Mouse (Mus musculus) left cerebral cortex, adult 6 months (tissue): Measurements from ENCODE around the gene Gm17604. TPM values are rescaled to one million over a fixed set of nuclear protein-coding genes. Genes with fewer than 3 reads are reported as not detected.

ENCODE experiments used
- long read RNA-seq, 2 experiments: library from polyadenylated mRNA; unstranded; transcript quantifications; one replicate each; pipeline ENCODE4 v2.0.0; 2019 to 2020
- polyA plus RNA-seq: library from polyadenylated mRNA; unstranded; fragments of <200 nt; fragmentation: Nextera tagmentation; gene quantifications from 2 replicates; pipeline ENCODE4 v1.2.3, GENCODE M21; 2021

Gm17604 gene
- polyA plus RNA-seq, result not detected in 2 replicates
- long read RNA-seq, experiment 1, result 0 reads
- long read RNA-seq, experiment 2, result 0 reads

DNA sequence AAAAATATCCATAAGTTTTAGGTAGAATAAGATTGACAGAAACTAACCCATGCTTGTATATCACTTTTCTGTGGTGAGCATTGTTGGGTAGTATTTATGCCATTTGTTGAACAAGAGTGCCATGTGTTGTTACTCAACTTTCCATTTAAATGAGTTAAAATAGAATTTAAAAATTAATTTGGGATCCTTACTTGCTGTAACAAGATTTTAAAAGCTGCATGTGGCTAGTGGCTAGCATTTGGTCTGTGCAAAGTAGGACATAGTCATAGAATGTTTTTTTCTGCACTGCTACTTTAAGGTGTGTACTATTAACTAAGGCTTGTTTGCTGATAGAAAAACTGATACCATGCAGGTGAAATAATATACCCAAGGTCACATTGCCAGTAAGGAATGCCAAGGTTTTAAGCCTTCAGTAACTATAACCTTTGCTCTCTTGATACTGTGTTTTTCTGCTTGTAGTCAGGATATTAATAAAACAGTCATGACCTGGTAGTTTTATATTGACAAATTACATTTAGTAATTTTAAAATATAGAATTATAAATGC is at the start of gene Gm17604:
TSS of gene Gm17604 (minus strand) at position 51 of the 546 bp plus-strand sequence.

DNA sequence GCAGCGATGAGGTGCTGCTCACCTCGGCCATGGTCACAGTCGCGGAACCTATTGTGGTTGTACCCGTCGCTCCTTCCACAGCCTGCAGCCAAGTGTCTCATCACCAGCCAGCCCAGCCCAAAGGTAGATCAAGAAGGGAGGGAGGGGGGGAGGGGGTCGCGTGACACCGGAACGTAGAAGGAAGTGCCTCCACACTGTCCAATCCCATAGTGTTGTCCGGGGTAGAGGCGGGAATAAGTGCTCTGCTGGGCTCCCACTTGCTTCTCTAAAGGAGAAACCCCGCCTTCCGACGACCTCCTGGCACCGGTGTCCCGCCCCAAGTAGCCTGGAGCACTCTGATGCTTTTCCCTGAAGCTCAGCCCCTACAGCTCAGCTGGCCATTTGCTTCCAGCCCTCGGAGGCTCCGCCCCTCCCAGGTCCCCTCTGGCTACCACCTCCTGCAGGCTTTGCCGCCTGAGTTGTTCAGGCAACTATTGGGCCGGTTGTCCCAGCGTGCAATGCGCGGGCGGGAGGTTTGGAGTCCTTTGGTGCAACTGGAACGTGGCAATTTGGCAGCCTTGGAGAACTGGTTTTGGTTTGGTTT is 24.3 kb downstream of the Gm17604 start, which contains the start of the genes Mospd2 and Fancb:
TSS of gene Mospd2 (minus strand) at position 183 of the 583 bp plus-strand sequence.
TSS of gene Fancb (plus strand) at position 400 of the 583 bp plus-strand sequence.

Other genes with a start within 250 kb of the Gm17604 start
- gene Mospd2, start 24.5 kb downstream of the Gm17604 start, polyA plus RNA-seq, result 4.3 and 5.1 TPM in 2 replicates
- 0.88 and 1.2 TPM in 2 replicates for gene Fancb, start 24.2 kb downstream of the Gm17604 start, polyA plus RNA-seq